Mouse (Mus musculus) bone marrow, adult 2 months (tissue): ENCODE data around the gene Gadd45b. TPM values are rescaled to one million over a fixed set of nuclear protein-coding genes. Genes with fewer than 3 reads are reported as not detected.

Experiments
- H3K27ac ChIP-seq: fragments of 200-500 bp; 2 replicates; pipeline ENCODE4 v1.5.1; 2012; ENCODE audit warnings: low read depth, mild to moderate bottlenecking, control low read depth, inconsistent platforms, low read length; ENCODE audit not compliant: control insufficient read depth, poor library complexity, insufficient read depth
- H3K4me1 ChIP-seq: fragments of 200-500 bp; 2 replicates; pipeline ENCODE4 v1.6.1; 2011; ENCODE audit warnings: low read length; ENCODE audit not compliant: control insufficient read depth, insufficient read depth
- H3K4me3 ChIP-seq: fragments of 200-500 bp; replicated peaks from 2 replicates; pipeline ENCODE3; 2011; ENCODE audit warnings: mild to moderate bottlenecking, low read depth, low read length, control low read depth; ENCODE audit not compliant: control insufficient read depth
- CTCF ChIP-seq: fragments of 200-500 bp; IDR thresholded peaks from 2 replicates; pipeline ENCODE4 v1.5.1; 2011; ENCODE audit warnings: low read length, control low read depth; ENCODE audit not compliant: control insufficient read depth, insufficient read depth
- POLR2A ChIP-seq: fragments of 200-500 bp; IDR thresholded peaks from 2 replicates; pipeline ENCODE4 v1.6.1; 2011; ENCODE audit warnings: low read depth, mild to moderate bottlenecking, control low read depth, low read length, borderline replicate concordance; ENCODE audit not compliant: control insufficient read depth
- WGBS: fragments of 180-500 bp; shearing (Covaris S2); methylation state at CpG from one replicate; pipeline ENCODE4 v1.1.7; 2018; 5-methylcytosine and 5-hydroxymethylcytosine counted together
- polyA plus RNA-seq: library from polyadenylated mRNA; stranded (reverse); fragments of >200 nt; gene quantifications from 2 replicates; pipeline ENCODE4 v1.2.4, GENCODE M21; 2011; ENCODE audit warnings: low replicate concordance; ENCODE audit not compliant: missing spikeins, insufficient read depth, insufficient read length

Gadd45b gene
- polyA plus RNA-seq, 1 experiment, result 17.9 TPM

DNA sequence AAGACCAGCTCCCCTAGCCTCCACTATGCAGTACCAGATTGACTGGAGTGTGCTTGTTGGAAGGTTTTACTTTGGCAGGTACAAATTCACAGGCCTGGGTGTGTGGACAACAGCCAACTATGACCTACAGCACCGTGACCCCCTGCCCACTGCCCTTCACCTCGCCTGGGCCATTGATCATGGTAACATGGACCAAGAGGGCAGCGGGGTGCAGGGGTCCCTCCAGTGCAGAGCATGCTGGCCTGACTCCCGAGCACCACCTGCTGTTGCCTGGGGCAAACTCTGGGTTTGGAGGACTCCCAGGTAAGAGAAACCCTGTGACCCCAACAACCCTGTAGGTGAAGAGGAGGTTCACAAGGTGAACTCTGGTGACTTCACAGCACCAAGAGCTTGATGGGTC is 27.9 kb downstream of the Gadd45b start:
- Histone ChIP-seq H3K27ac (no peak overlapping the region), H3K4me1 (no peaks in the 10 kb centered on the region), H3K4me3 (no peak overlapping the region)
- TF ChIP-seq POLR2A (no peak), CTCF (no peak)
- WGBS, result 75% methylated on average over 4 of the region's 4 CpGs

DNA sequence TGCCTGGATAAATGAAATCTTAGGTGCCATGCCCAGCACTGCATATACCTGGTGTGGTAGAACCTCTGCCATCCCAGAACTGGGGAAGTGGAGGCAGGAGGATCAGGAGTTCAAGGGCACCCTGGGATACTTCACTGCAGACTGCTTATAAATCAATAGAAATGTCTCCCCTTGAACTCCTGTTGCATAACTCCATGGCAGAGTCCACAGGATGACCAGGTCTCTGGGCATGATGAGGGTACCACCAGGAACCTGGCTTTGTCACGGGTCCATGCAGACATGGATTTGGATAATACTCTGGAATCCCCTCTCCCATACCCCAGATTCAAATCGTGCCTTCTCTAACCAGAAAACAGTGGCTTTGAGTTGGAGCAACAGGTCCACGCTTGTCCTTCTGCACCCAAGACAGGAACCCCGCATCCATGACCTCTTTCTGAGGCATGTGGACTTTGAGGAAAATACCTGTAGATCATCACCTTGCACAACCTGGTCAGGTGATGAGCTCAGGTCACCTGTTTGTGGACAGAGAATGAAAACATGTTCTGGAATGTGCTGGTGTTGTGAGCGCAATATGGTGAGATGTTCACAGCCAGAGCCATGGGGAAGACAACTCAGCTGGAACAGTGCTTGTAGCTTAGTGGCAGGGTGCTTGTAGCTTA is 29.2 kb downstream of the Gadd45b start:
- Histone ChIP-seq H3K27ac (no peak overlapping the region), H3K4me3 (no peak overlapping the region), H3K4me1 (no peaks in the 10 kb centered on the region; the same call in 1 of the 2 replicates)
- WGBS, result 82% methylated on average over 5 of the region's 5 CpGs
- TF ChIP-seq POLR2A, result no peak
- no peak for TF ChIP-seq CTCF

DNA sequence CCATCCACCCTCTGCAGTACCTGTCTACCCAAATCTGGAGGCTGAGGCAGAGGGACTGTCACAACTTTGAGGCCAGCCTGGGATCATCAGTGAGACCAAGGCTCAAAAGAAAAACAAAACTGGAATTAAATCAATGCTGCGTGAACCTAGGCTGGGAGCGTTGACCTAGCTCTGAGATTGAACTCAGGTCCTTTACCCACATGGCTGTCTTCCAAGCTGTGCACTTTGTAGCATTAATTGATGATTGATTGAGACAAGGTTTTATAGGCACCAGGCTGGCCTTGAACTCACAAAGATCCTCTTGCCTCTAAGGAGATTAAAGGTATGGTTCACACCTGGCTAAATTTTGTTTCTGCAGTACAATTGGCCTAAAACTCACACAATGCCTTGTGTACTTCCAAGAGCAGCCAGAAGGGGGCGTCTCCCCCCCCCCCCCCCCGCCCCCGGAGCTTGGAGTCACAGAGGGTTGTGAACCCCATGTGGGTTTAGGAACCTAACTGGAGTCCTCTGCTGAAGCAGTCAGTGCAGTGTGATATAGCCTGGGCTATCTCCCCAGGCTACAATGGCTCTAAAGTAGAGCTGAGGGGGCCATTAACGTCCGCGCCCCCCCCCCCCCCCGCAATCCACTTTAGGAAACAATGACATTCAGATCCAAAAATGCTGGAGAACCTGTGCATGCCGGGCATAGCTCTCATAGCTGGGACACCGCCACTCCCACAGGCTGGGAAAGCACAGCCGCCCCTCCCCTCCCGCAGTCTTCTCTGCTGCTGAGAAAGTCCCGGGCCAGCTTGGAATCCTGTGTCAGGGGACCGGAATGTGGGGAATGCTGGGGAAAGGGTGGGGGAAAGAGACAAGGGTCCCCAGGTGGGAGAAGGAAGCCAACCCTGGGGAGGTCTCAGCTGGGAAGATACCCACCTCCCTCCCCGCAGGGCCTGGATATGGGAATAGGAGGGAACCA is 31.0 kb downstream of the Gadd45b start:
- 37% methylated on average over 16 of the region's 16 CpGs for WGBS
- Histone ChIP-seq H3K4me3 (no peak overlapping the region), H3K27ac (no peak overlapping the region), H3K4me1 (no peaks in the 10 kb centered on the region; the same call in 1 of the 2 replicates)
- no peak for TF ChIP-seq CTCF
- TF ChIP-seq POLR2A, result no peak

DNA sequence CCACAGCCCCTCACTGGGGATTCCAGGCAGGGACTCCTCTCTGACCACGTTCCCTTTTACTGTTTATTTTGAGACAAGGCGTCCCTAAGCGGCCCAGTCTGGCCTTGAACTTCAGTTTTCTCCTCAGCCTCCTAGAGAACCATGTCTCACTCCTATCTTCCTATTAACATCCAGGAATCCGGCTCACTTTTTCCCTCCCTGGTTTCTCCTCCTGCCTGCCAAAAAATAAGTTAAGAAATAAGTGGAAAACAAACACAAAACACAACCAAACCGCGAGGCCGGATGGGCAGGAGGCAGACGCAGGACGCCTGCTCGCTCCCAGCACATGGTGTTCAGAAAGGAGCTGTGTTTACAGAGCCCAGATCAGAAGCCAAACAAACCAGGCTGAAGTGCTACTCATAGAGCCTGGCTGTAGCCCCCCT is 32.2 kb downstream of the Gadd45b start:
- no peaks in the 10 kb centered on the region; the same call in 1 of the 2 replicates for H3K4me1 ChIP-seq
- 76% methylated on average over 10 of the region's 10 CpGs for WGBS
- TF ChIP-seq CTCF, result no peak
- no peak for TF ChIP-seq POLR2A
- H3K4me3 ChIP-seq, result no peak overlapping the region
- H3K27ac ChIP-seq, result no peak overlapping the region

DNA sequence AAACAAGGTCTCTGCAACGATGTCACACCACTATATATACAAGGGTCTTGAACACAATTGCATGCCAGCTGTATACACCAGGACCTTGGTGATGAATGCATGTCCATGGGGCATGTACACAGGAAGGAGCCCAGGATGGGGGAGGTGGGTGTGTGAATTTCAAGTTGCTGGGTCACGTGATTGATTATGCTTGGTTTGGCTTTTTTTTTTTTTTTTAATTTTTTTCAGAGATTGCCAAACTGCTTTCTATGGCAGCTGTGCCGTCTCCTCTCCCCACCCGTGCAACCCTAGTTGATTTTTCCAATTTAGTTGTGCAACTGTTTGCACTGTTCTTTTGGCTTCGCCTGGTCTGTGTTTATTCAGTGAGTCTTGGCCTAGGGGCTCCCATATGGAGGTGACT is 32.7 kb downstream of the Gadd45b start:
- Histone ChIP-seq H3K27ac (no peak overlapping the region), H3K4me1 (peaks cover 2% of the 10 kb centered on the region; the same call in 1 of the 2 replicates), H3K4me3 (no peak overlapping the region)
- 51% methylated on average over 5 of the region's 5 CpGs for WGBS
- TF ChIP-seq CTCF, result no peak
- TF ChIP-seq POLR2A, result no peak

DNA sequence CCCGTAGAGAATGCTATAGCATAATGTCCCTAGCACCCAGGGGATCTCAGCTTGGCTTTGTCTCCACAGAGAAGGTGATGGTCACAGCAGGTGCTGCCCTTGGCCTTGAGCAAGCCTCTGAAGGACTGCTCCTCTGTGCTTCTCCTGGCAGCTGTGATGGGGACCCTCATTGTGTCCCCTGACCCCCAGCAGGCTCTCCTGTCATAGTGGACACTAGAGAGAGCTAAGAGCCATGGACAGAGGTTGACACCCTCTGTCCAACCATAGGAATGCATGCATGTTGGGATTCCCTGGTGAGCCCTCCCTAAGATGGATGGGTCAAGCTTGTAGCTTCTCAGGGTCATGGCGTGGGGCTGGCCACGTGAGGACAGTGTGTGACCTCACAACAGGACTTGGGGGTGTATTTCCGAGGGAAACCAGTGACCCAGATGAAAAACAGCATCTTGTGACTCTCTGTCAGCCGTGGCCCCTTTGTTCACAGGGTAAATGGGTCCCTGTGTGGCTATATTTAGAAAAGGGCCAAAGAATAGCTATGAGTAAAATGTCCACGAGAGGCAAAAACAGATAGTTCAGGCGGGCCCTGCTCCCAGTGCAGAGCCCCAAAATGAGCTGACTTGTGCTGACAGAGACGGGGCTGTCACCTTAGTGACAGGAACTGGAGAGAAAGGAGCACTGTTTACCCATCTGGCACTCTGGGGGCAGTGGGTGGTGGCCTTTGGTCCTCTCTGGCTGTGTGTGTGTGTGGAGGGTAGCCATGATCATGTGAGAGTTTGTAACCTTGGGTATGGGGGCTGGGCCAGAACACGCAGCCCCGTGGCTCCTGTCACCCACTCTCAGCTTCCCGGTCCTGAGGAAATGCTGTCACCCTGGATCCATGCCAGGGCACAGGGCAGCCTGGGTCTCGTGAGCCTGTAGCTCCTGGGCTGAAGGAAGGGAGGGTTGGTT is 33.4 kb downstream of the Gadd45b start:
- 38% methylated on average over 12 of the region's 12 CpGs for WGBS
- peaks cover 2% of the 10 kb centered on the region; the same call in 1 of the 2 replicates for H3K4me1 ChIP-seq
- no peak overlapping the region for H3K4me3 ChIP-seq
- no peak for TF ChIP-seq POLR2A
- TF ChIP-seq CTCF, result no peak
- H3K27ac ChIP-seq, result no peak overlapping the region

DNA sequence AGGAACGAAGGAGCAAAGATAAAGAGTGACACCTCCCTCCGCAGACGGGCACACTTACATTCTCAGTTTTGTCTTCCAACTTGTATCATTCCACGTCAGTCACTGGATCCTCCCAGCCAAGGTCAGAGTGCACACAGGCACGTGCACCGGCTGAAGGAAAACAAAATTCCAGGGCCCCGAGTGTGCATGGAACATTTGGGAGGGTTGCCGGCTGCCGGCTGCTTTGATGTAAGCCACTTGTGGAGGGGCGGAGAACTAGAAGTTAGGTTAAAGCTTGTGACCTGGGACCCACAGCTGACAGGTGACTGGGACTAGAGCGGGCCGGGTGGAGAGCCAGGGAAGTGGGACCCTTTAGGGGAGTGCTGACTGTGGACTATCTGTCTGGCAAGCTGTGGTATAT is 36.4 kb downstream of the Gadd45b start:
- H3K4me3 ChIP-seq, result no peak overlapping the region
- no peak overlapping the region for H3K27ac ChIP-seq
- TF ChIP-seq CTCF, result no peak
- no peak for TF ChIP-seq POLR2A
- 85% methylated on average over 12 of the region's 12 CpGs for WGBS
- H3K4me1 ChIP-seq, result peaks cover 2% of the 10 kb centered on the region; the same call in 1 of the 2 replicates
